Mouse (Mus musculus): ENCODE results near the gene Nrg3. TPM values are rescaled to one million over a fixed set of nuclear protein-coding genes. Genes with fewer than 3 reads are reported as not detected.

Nrg3 gene
- total RNA-seq, 1 experiment from 2014 or later: not detected

- no peak for ATAC-seq (replicated peaks; ENCODE audit: insufficient number of reproducible peaks, low FRiP score, low TSS enrichment, poor library complexity, severe bottlenecking)
These were observed 769.0 kb downstream of the Nrg3 start for GRCm38 (mm10) chr14:38703894-38704293.

- no peak for ATAC-seq (replicated peaks; ENCODE audit: insufficient number of reproducible peaks, low FRiP score, low TSS enrichment, poor library complexity, severe bottlenecking)
These were observed 770.1 kb downstream of the Nrg3 start for GRCm38 (mm10) chr14:38702596-38703393.

GRCm38 (mm10) chr14:38701413-38701812 is 771.5 kb downstream of the Nrg3 start:
- ATAC-seq (replicated peaks; ENCODE audit: insufficient number of reproducible peaks, low FRiP score, low TSS enrichment, poor library complexity, severe bottlenecking): no peak

GRCm38 (mm10) chr14:38700972-38701371 is 771.9 kb downstream of the Nrg3 start:
- ATAC-seq (replicated peaks; ENCODE audit: insufficient number of reproducible peaks, low FRiP score, low TSS enrichment, poor library complexity, severe bottlenecking): no peak

- ATAC-seq (replicated peaks; ENCODE audit: insufficient number of reproducible peaks, low FRiP score, low TSS enrichment, poor library complexity, severe bottlenecking): no peak
These were observed 812.9 kb downstream of the Nrg3 start for GRCm38 (mm10) chr14:38659973-38660372.

- no peak for ATAC-seq (replicated peaks; ENCODE audit: insufficient number of reproducible peaks, low FRiP score, low TSS enrichment, poor library complexity, severe bottlenecking)
These were observed 835.8 kb downstream of the Nrg3 start for GRCm38 (mm10) chr14:38637070-38637469.

- no peak for ATAC-seq (replicated peaks; ENCODE audit: insufficient number of reproducible peaks, low FRiP score, low TSS enrichment, poor library complexity, severe bottlenecking)
These were observed 842.8 kb downstream of the Nrg3 start for GRCm38 (mm10) chr14:38630114-38630513.

- ATAC-seq (replicated peaks; ENCODE audit: insufficient number of reproducible peaks, low FRiP score, low TSS enrichment, poor library complexity, severe bottlenecking): no peak
These were observed 843.2 kb downstream of the Nrg3 start for GRCm38 (mm10) chr14:38629671-38630070.

- ATAC-seq (replicated peaks; ENCODE audit: insufficient number of reproducible peaks, low FRiP score, low TSS enrichment, poor library complexity, severe bottlenecking): no peak
These were observed 843.8 kb downstream of the Nrg3 start for GRCm38 (mm10) chr14:38628862-38629619.

- no peak for ATAC-seq (replicated peaks; ENCODE audit: insufficient number of reproducible peaks, low FRiP score, low TSS enrichment, poor library complexity, severe bottlenecking)
These were observed 855.9 kb downstream of the Nrg3 start for GRCm38 (mm10) chr14:38616969-38617368.

GRCm38 (mm10) chr14:38597735-38598134 is 875.2 kb downstream of the Nrg3 start:
- ATAC-seq (replicated peaks; ENCODE audit: insufficient number of reproducible peaks, low FRiP score, low TSS enrichment, poor library complexity, severe bottlenecking): no peak

- ATAC-seq (replicated peaks; ENCODE audit: insufficient number of reproducible peaks, low FRiP score, low TSS enrichment, poor library complexity, severe bottlenecking): no peak
These were observed 878.6 kb downstream of the Nrg3 start for GRCm38 (mm10) chr14:38594297-38594696.

GRCm38 (mm10) chr14:38576796-38577195 is 896.1 kb downstream of the Nrg3 start:
- no peak for ATAC-seq (replicated peaks; ENCODE audit: insufficient number of reproducible peaks, low FRiP score, low TSS enrichment, poor library complexity, severe bottlenecking)

GRCm38 (mm10) chr14:38568184-38568583 is 904.7 kb downstream of the Nrg3 start:
- ATAC-seq (replicated peaks; ENCODE audit: insufficient number of reproducible peaks, low FRiP score, low TSS enrichment, poor library complexity, severe bottlenecking): no peak

- no peak for ATAC-seq (replicated peaks; ENCODE audit: insufficient number of reproducible peaks, low FRiP score, low TSS enrichment, poor library complexity, severe bottlenecking)
These were observed 906.7 kb downstream of the Nrg3 start for GRCm38 (mm10) chr14:38566182-38566581.

- ATAC-seq (replicated peaks; ENCODE audit: insufficient number of reproducible peaks, low FRiP score, low TSS enrichment, poor library complexity, severe bottlenecking): no peak
These were observed 918.3 kb downstream of the Nrg3 start for GRCm38 (mm10) chr14:38554636-38555035.

- ATAC-seq (replicated peaks; ENCODE audit: insufficient number of reproducible peaks, low FRiP score, low TSS enrichment, poor library complexity, severe bottlenecking): no peak
These were observed 925.6 kb downstream of the Nrg3 start for GRCm38 (mm10) chr14:38547257-38547656.

GRCm38 (mm10) chr14:38535181-38535580 is 937.7 kb downstream of the Nrg3 start:
- ATAC-seq (replicated peaks; ENCODE audit: insufficient number of reproducible peaks, low FRiP score, low TSS enrichment, poor library complexity, severe bottlenecking): no peak

- no peak for ATAC-seq (replicated peaks; ENCODE audit: insufficient number of reproducible peaks, low FRiP score, low TSS enrichment, poor library complexity, severe bottlenecking)
These were observed 939.4 kb downstream of the Nrg3 start for GRCm38 (mm10) chr14:38533495-38533894.

GRCm38 (mm10) chr14:38516232-38516631 is 956.7 kb downstream of the Nrg3 start:
- no peak for ATAC-seq (replicated peaks; ENCODE audit: insufficient number of reproducible peaks, low FRiP score, low TSS enrichment, poor library complexity, severe bottlenecking)

Data from monocyte, adult 5-6 weeks (primary cell).